Mouse (Mus musculus): ENCODE measurements around the gene Dirc2.

DNA sequence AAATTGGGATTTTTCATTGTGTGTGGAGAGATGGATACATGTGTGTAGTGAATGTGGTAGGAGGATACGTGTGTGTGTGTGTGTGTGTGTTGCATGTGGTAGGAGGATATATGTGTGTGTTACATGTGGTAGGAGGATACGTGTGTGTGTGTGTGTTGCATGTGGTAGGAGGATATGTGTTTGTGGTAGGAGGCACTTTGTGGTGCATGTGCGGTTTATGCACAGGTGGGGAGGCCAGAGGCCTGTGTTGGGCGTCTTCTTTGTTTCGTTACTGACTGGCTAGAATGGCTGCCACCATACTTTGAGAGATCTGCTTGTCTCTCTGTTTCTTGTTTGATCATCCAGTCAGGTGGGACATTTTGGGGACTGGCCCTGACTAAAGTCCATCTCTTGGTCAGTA is 27.5 kb downstream of the Dirc2 start:
- no peak for TF ChIP-seq CTCF (IDR thresholded peaks at IDR 0.05; ENCODE audit: low read depth)
- no peak for TF ChIP-seq EP300 (IDR thresholded peaks at IDR 0.05; ENCODE audit: low read depth)
